Mouse (Mus musculus): ENCODE data around the gene Pakap. TPM values are rescaled to one million over a fixed set of nuclear protein-coding genes. Genes with fewer than 3 reads are reported as not detected.

The Pakap gene
- polyA plus RNA-seq, 1 experiment from 2014 or later: 12.6 TPM

- Histone ChIP-seq H3K9me3 (ENCODE audit: control insufficient read depth, low read length) (no peaks in the 10 kb centered on the region), H3K4me1 (replicated peaks; ENCODE audit: control insufficient read depth, insufficient read depth, low read length) (no peaks in the 10 kb centered on the region), H3K9ac (no peak overlapping the region), H3K4me3 (replicated peaks; ENCODE audit: low read length) (no peak overlapping the region), H3K4me2 (replicated peaks) (no peak overlapping the region), H3K27ac (no peak overlapping the region; the same call in 1 of the 2 replicates), H3K27me3 (ENCODE audit: control insufficient read depth, insufficient read depth, low read length) (no peaks in the 10 kb centered on the region), H3K36me3 (replicated peaks; ENCODE audit: control insufficient read depth, insufficient read depth) (no peaks in the 10 kb centered on the region)
- 68% methylated on average over 7 of the region's 7 CpGs for WGBS
- DNase-seq (ENCODE audit: low spot score) (no peak), ATAC-seq (ENCODE audit: low FRiP score) (no peak)
Measured at GRCm38 (mm10) chr4:57812916-57813575, 245.1 kb downstream of the Pakap start.

GRCm38 (mm10) chr4:57813576-57813945 lies 245.6 kb downstream of the Pakap start:
- WGBS: 91% methylated on average over 4 of the region's 4 CpGs
- Histone ChIP-seq H3K9me3 (ENCODE audit: control insufficient read depth, low read length) (no peaks in the 10 kb centered on the region), H3K4me1 (replicated peaks; ENCODE audit: control insufficient read depth, insufficient read depth, low read length) (no peaks in the 10 kb centered on the region), H3K27ac (no peak overlapping the region), H3K4me2 (replicated peaks) (no peak overlapping the region), H3K4me3 (replicated peaks; ENCODE audit: low read length) (no peak overlapping the region), H3K27me3 (ENCODE audit: control insufficient read depth, insufficient read depth, low read length) (no peaks in the 10 kb centered on the region), H3K36me3 (replicated peaks; ENCODE audit: control insufficient read depth, insufficient read depth) (no peaks in the 10 kb centered on the region), H3K9ac (no peak overlapping the region)
- ATAC-seq (ENCODE audit: low FRiP score) (no peak), DNase-seq (ENCODE audit: low spot score) (no peak)

- H3K36me3 ChIP-seq (replicated peaks; ENCODE audit: control insufficient read depth, insufficient read depth): no peaks in the 10 kb centered on the region
- no peaks in the 10 kb centered on the region for H3K4me1 ChIP-seq (replicated peaks; ENCODE audit: control insufficient read depth, insufficient read depth, low read length)
- H3K4me3 ChIP-seq (replicated peaks; ENCODE audit: low read length): no peak overlapping the region
- no peak overlapping the region for H3K4me2 ChIP-seq (replicated peaks)
- no peak overlapping the region for H3K27ac ChIP-seq
- no peak overlapping the region for H3K9ac ChIP-seq
- DNase-seq (ENCODE audit: low spot score) (no peak), ATAC-seq (ENCODE audit: low FRiP score) (no peak)
- 81% methylated on average over 2 of the region's 2 CpGs for WGBS
- H3K27me3 ChIP-seq (ENCODE audit: control insufficient read depth, insufficient read depth, low read length): no peaks in the 10 kb centered on the region
- no peaks in the 10 kb centered on the region for H3K9me3 ChIP-seq (ENCODE audit: control insufficient read depth, low read length)
Measured at GRCm38 (mm10) chr4:57815355-57815754, 247.4 kb downstream of the Pakap start.

DNA sequence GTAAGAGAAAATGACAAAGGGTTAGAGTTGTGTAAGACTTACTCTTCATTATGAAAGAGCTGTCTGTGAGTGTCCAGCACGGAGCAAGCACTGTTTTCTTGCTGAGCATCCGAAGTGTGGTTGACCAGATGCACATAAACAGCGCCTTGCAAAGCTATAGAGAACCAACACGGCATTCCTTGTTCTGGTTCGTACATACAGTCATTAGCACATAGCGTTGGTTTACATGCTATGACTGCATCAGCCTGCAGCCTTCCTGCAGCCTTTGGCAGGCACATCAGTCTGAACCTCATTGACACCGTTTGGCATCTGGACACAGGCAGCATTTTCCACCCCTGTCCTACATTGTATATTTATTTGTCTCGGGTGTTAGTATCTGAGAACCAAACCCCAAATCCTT lies 248.2 kb downstream of the Pakap start:
- Histone ChIP-seq H3K4me2 (replicated peaks) (no peak overlapping the region), H3K27ac (no peak overlapping the region), H3K4me1 (replicated peaks; ENCODE audit: control insufficient read depth, insufficient read depth, low read length) (peaks cover 3% of the 10 kb centered on the region; the same call in 1 of the 2 replicates), H3K9ac (no peak overlapping the region), H3K27me3 (ENCODE audit: control insufficient read depth, insufficient read depth, low read length) (no peaks in the 10 kb centered on the region), H3K36me3 (replicated peaks; ENCODE audit: control insufficient read depth, insufficient read depth) (no peaks in the 10 kb centered on the region), H3K9me3 (ENCODE audit: control insufficient read depth, low read length) (no peaks in the 10 kb centered on the region), H3K4me3 (replicated peaks; ENCODE audit: low read length) (no peak overlapping the region)
- ATAC-seq (ENCODE audit: low FRiP score) (no peak), DNase-seq (ENCODE audit: low spot score) (no peak)
- 94% methylated on average over 8 of the region's 8 CpGs for WGBS

GRCm38 (mm10) chr4:57820839-57821374 lies 252.9 kb downstream of the Pakap start:
- H3K9me3 ChIP-seq (ENCODE audit: control insufficient read depth, low read length): no peaks in the 10 kb centered on the region

DNA sequence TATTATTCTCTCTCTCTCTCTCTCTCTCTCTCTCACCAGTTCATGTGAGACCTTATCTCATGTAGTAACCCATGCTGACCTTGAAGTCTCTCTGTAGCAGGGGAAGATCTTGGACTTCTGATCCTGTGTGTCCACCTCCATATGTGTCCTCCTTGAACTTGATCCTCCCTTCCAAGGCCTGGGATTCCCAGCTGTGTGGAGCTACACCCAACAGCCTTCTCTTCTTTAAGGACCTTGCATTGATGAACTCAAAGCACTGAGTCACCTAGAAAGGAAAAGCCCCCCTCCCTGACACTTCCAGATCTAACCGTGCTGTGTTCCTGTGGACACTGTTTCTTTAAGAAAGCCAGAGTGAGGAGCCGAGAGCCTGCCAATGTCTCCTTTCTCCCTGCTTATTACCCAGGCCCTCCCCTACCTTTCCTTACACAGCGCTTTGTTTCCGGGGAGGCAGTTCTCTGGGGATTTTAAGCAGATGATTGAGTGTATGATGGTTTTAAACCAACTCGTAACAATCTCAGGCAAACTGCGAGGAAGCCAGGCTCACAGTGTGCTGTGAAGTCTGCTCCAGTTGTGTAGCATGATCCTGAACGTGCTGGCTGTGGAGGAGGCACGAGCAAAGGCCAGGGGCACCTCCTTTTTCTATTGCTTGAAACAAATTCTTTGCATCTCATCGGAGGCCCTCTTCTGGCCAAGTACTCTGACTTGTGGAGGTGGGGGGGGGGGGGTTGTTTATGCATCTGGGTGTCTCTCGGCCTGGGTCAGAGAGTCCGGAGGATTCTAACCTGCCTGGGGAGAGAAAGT lies 253.8 kb downstream of the Pakap start:
- no peak overlapping the region; the same call in 1 of the 2 replicates for H3K4me3 ChIP-seq (replicated peaks; ENCODE audit: low read length)
- peaks cover 31% of the 10 kb centered on the region for H3K4me1 ChIP-seq (replicated peaks; ENCODE audit: control insufficient read depth, insufficient read depth, low read length)
- DNase-seq (ENCODE audit: low spot score): peak; percentile 38
- H3K27ac ChIP-seq: peak overlapping the region; percentile 78
- no peaks in the 10 kb centered on the region for H3K27me3 ChIP-seq (ENCODE audit: control insufficient read depth, insufficient read depth, low read length)
- 7% methylated on average over 11 of the region's 11 CpGs for WGBS
- peak overlapping the region; percentile 58 for H3K9ac ChIP-seq
- H3K4me2 ChIP-seq (replicated peaks): peak overlapping the region; percentile 46
- no peaks in the 10 kb centered on the region for H3K36me3 ChIP-seq (replicated peaks; ENCODE audit: control insufficient read depth, insufficient read depth)
- H3K9me3 ChIP-seq (ENCODE audit: control insufficient read depth, low read length): no peaks in the 10 kb centered on the region
- ATAC-seq (ENCODE audit: low FRiP score): peak; percentile 66

More at GRCm38 (mm10) chr4:57820839-57821374, 252.9 kb downstream of the Pakap start:
- WGBS: 91% methylated on average over 24 of the region's 24 CpGs
- ATAC-seq (ENCODE audit: low FRiP score): no peak
- no peaks in the 10 kb centered on the region for H3K36me3 ChIP-seq (replicated peaks; ENCODE audit: control insufficient read depth, insufficient read depth)
- H3K27ac ChIP-seq: no peak overlapping the region
- no peaks in the 10 kb centered on the region for H3K27me3 ChIP-seq (ENCODE audit: control insufficient read depth, insufficient read depth, low read length)
- H3K4me3 ChIP-seq (replicated peaks; ENCODE audit: low read length): no peak overlapping the region
- no peak overlapping the region for H3K4me2 ChIP-seq (replicated peaks)
- H3K9ac ChIP-seq: no peak overlapping the region
- no peak for DNase-seq (ENCODE audit: low spot score)
- peaks cover 31% of the 10 kb centered on the region for H3K4me1 ChIP-seq (replicated peaks; ENCODE audit: control insufficient read depth, insufficient read depth, low read length)

GRCm38 (mm10) chr4:57822641-57823040 lies 254.7 kb downstream of the Pakap start:
- DNase-seq (ENCODE audit: low spot score): no peak
- H3K36me3 ChIP-seq (replicated peaks; ENCODE audit: control insufficient read depth, insufficient read depth): no peaks in the 10 kb centered on the region
- no peak for ATAC-seq (ENCODE audit: low FRiP score)
- no peaks in the 10 kb centered on the region for H3K9me3 ChIP-seq (ENCODE audit: control insufficient read depth, low read length)
- H3K9ac ChIP-seq: peak overlapping the region; percentile 58; the same call in 1 of the 2 replicates
- H3K4me1 ChIP-seq (replicated peaks; ENCODE audit: control insufficient read depth, insufficient read depth, low read length): peaks cover 31% of the 10 kb centered on the region
- H3K27ac ChIP-seq: no peak overlapping the region
- H3K27me3 ChIP-seq (ENCODE audit: control insufficient read depth, insufficient read depth, low read length): no peaks in the 10 kb centered on the region
- no peak overlapping the region for H3K4me2 ChIP-seq (replicated peaks)
- H3K4me3 ChIP-seq (replicated peaks; ENCODE audit: low read length): no peak overlapping the region
- whole genome bisulfite sequencing: 84% methylated on average over 5 of the region's 5 CpGs

DNA sequence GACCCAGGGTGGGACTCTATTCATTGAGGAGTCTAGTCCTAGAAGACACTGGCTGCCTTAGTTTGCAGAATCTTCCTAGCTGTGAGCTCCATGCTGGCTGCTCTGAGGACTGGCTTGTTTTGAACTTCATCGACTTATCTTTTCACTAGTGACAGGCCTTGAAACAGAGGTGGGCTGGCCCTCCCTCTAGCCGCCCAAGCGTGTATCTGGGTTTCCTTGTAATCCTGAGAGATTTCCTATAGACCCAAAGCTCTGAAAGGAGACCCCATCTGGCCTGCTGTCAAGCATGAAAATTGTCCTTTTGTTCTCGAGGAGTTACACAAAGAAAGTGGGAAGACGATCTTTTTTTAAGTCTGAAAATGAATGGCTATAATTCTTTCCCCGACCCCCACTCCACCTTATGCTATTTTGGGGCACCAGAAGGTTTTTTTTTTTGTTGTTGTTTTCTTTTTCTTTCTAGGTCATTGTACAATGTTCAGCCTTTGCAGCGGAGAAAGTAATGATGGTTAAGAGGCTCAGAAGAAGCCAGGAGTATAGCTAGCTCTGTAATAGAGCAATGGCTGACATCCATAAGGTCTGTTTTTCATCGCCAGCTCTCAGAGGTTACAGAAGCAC lies 256.8 kb downstream of the Pakap start:
- ATAC-seq (ENCODE audit: low FRiP score): peak; percentile 18; the same call in 1 of the 2 replicates
- no peaks in the 10 kb centered on the region for H3K9me3 ChIP-seq (ENCODE audit: control insufficient read depth, low read length)

DNA sequence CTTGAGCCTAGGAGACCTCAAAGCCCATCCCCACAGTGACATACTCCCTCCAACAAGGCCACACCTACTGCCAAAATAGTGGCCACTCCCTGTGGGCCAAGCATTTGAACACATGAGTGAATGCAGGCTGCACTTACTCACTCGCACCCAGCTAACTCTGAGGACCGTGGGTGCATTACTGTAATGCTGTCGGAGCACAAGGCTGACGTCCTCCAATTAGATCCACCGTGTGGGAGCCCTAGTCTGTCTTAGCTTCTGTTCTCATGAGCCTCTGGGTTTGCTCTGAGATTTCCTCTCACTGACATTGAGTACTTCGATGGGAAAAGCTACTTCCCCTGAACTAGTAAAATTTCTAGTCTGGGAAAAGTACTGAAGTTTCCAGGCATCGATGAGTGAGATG lies 258.3 kb downstream of the Pakap start:
- Histone ChIP-seq H3K9me3 (ENCODE audit: control insufficient read depth, low read length) (no peaks in the 10 kb centered on the region), H3K4me1 (replicated peaks; ENCODE audit: control insufficient read depth, insufficient read depth, low read length) (peaks cover 31% of the 10 kb centered on the region)

More for the DNA sequence above, 256.8 kb downstream of the Pakap start:
- 8% methylated on average over 8 of the region's 8 CpGs for WGBS
- Histone ChIP-seq H3K9ac (no peak overlapping the region), H3K4me2 (replicated peaks) (no peak overlapping the region), H3K4me3 (replicated peaks; ENCODE audit: low read length) (no peak overlapping the region), H3K27ac (peak overlapping the region; percentile 49), H3K4me1 (replicated peaks; ENCODE audit: control insufficient read depth, insufficient read depth, low read length) (peaks cover 33% of the 10 kb centered on the region), H3K36me3 (replicated peaks; ENCODE audit: control insufficient read depth, insufficient read depth) (no peaks in the 10 kb centered on the region), H3K27me3 (ENCODE audit: control insufficient read depth, insufficient read depth, low read length) (no peaks in the 10 kb centered on the region)
- no peak for DNase-seq (ENCODE audit: low spot score)

More for the DNA sequence above, 258.3 kb downstream of the Pakap start:
- H3K9ac ChIP-seq: no peak overlapping the region
- H3K27ac ChIP-seq: no peak overlapping the region
- DNase-seq (ENCODE audit: low spot score) (no peak), ATAC-seq (ENCODE audit: low FRiP score) (no peak)
- no peaks in the 10 kb centered on the region for H3K27me3 ChIP-seq (ENCODE audit: control insufficient read depth, insufficient read depth, low read length)
- WGBS: 87% methylated on average over 7 of the region's 7 CpGs
- no peak overlapping the region for H3K4me3 ChIP-seq (replicated peaks; ENCODE audit: low read length)
- H3K36me3 ChIP-seq (replicated peaks; ENCODE audit: control insufficient read depth, insufficient read depth): no peaks in the 10 kb centered on the region
- no peak overlapping the region for H3K4me2 ChIP-seq (replicated peaks)

Measured in hindbrain, embryonic 14.5 days (tissue).